Mouse (Mus musculus) limb, embryonic 14.5 days (tissue): ENCODE measurements around the gene Zdhhc17. TPM values are rescaled to one million over a fixed set of nuclear protein-coding genes. Genes with fewer than 3 reads are reported as not detected.

Experiments
- ATAC-seq: fragments of 200-750 bp; cut with Nextera tagmentation; 2 replicates; pipeline ENCODE4 v1.8.0; 2017; ENCODE audit warnings: low read depth, moderate number of reproducible peaks, moderate TSS enrichment; ENCODE audit not compliant: low FRiP score
- DNase-seq: peaks from one replicate; pipeline ENCODE4 v3.0.0-alpha.2; 2015; ENCODE audit warnings: low spot score
- H3K27ac ChIP-seq: fragments of 300-500 bp; sonication (generic); replicated peaks from 2 replicates; pipeline ENCODE4 v1.5.1; 2014; ENCODE audit warnings: low read depth, mild to moderate bottlenecking, low read length, moderate library complexity, mixed read lengths
- H3K27me3 ChIP-seq: fragments of 300-500 bp; sonication (generic); 2 replicates; pipeline ENCODE4 v1.6.1; 2014; ENCODE audit warnings: low read length, mixed read lengths; ENCODE audit not compliant: control insufficient read depth, insufficient read depth
- H3K36me3 ChIP-seq: fragments of 300-500 bp; sonication (generic); 2 replicates; pipeline ENCODE4 v1.6.1; 2014; ENCODE audit warnings: mild to moderate bottlenecking, low read length, moderate library complexity, mixed read lengths; ENCODE audit not compliant: control insufficient read depth, insufficient read depth
- H3K4me1 ChIP-seq: fragments of 300-500 bp; sonication (generic); 2 replicates; pipeline ENCODE4 v1.6.1; 2014; ENCODE audit warnings: antibody characterized with exemption, low read length, mixed read lengths; ENCODE audit not compliant: control insufficient read depth, insufficient read depth
- H3K4me2 ChIP-seq: fragments of 300-500 bp; sonication (generic); replicated peaks from 2 replicates; pipeline ENCODE4 v1.6.1; 2014; ENCODE audit warnings: low read depth, mild to moderate bottlenecking, low read length, moderate library complexity; ENCODE audit not compliant: severe bottlenecking
- H3K4me3 ChIP-seq: fragments of 300-500 bp; sonication (generic); replicated peaks from 2 replicates; pipeline ENCODE4 v1.5.1; 2014; ENCODE audit warnings: low read length
- H3K9ac ChIP-seq: fragments of 300-500 bp; sonication (generic); 2 replicates; pipeline ENCODE4 v1.6.1; 2014; ENCODE audit warnings: mild to moderate bottlenecking, low read depth, low read length, moderate library complexity; ENCODE audit not compliant: severe bottlenecking
- H3K9me3 ChIP-seq: fragments of 300-500 bp; sonication (generic); 2 replicates; pipeline ENCODE4 v1.6.1; 2016; ENCODE audit warnings: low read length; ENCODE audit not compliant: control insufficient read depth
- POLR2A ChIP-seq: fragments of 200-500 bp; IDR thresholded peaks from 2 replicates; pipeline ENCODE4 v1.8.0; 2012; ENCODE audit warnings: inconsistent platforms, mild to moderate bottlenecking, moderate library complexity, borderline replicate concordance; ENCODE audit not compliant: insufficient read depth, insufficient read length; ENCODE audit errors: extremely low read depth
- WGBS: fragments of 180-500 bp; shearing (Covaris S2); extraction: QIAGEN DNeasy Blood & Tissue Kit; methylation state at CpG from one replicate; pipeline ENCODE4 v1.1.7; 2014; 5-methylcytosine and 5-hydroxymethylcytosine counted together
- polyA plus RNA-seq, 2 experiments: library from polyadenylated mRNA; depleted of rRNA in 1 of 2; stranded (reverse) in 1 of 2; unstranded in 1 of 2; fragments of >200 nt; fragmentation: Nextera tagmentation in 1 of 2; extraction: Ambion mirVana in 1 of 2; gene quantifications; 2 replicates each; pipeline versions ENCODE4 v1.2.1 to v1.2.3; 2012 to 2014

The Zdhhc17 gene
- polyA plus RNA-seq, 2 experiments, result 25.0 to 41.8 TPM

- no peaks in the 10 kb centered on the region for H3K27me3 ChIP-seq
- no peaks in the 10 kb centered on the region for H3K36me3 ChIP-seq
- DNase-seq (no peak), ATAC-seq (no peak)
- WGBS, result 70% methylated on average over 14 of the region's 14 CpGs
- no peaks in the 10 kb centered on the region for H3K9me3 ChIP-seq
- no peak overlapping the region for H3K4me2 ChIP-seq
- TF ChIP-seq POLR2A, result no peak
- H3K4me3 ChIP-seq, result no peak overlapping the region
- no peak overlapping the region for H3K9ac ChIP-seq
- 0 out of 2 replicates have a peak, but pooled peaks cover 7% of the 10 kb centered on the region for H3K4me1 ChIP-seq
- H3K27ac ChIP-seq, result no peak overlapping the region
These were observed 4.1 kb downstream of the Zdhhc17 start for GRCm38 (mm10) chr10:111005611-111006488.

GRCm38 (mm10) chr10:111004220-111004619 lies 5.7 kb downstream of the Zdhhc17 start:
- 93% methylated on average over 6 of the region's 6 CpGs for WGBS
- H3K27ac ChIP-seq, result no peak overlapping the region
- no peak for TF ChIP-seq POLR2A
- 0 out of 2 replicates have a peak, but pooled peaks cover 7% of the 10 kb centered on the region for H3K4me1 ChIP-seq
- no peaks in the 10 kb centered on the region for H3K27me3 ChIP-seq
- no peak overlapping the region for H3K9ac ChIP-seq
- no peaks in the 10 kb centered on the region for H3K9me3 ChIP-seq
- DNase-seq (no peak), ATAC-seq (no peak)
- no peak overlapping the region for H3K4me2 ChIP-seq
- H3K4me3 ChIP-seq, result no peak overlapping the region
- H3K36me3 ChIP-seq, result no peaks in the 10 kb centered on the region

GRCm38 (mm10) chr10:110999201-110999600 lies 10.7 kb downstream of the Zdhhc17 start:
- Histone ChIP-seq H3K36me3 (no peaks in the 10 kb centered on the region), H3K4me1 (no peaks in the 10 kb centered on the region), H3K27me3 (no peaks in the 10 kb centered on the region), H3K4me2 (no peak overlapping the region), H3K27ac (no peak overlapping the region; the same call in 1 of the 2 replicates), H3K9ac (no peak overlapping the region), H3K9me3 (no peaks in the 10 kb centered on the region), H3K4me3 (no peak overlapping the region)
- ATAC-seq (no peak; the same call in 1 of the 2 replicates), DNase-seq (no peak)
- 69% methylated on average over 5 of the region's 5 CpGs for WGBS
- TF ChIP-seq POLR2A, result no peak

- H3K4me2 ChIP-seq, result no peak overlapping the region
- no peak overlapping the region for H3K27ac ChIP-seq
- no peaks in the 10 kb centered on the region for H3K27me3 ChIP-seq
- WGBS, result 81% methylated on average over 6 of the region's 6 CpGs
- H3K4me3 ChIP-seq, result no peak overlapping the region
- H3K9ac ChIP-seq, result no peak overlapping the region
- no peaks in the 10 kb centered on the region for H3K9me3 ChIP-seq
- DNase-seq (no peak), ATAC-seq (no peak)
- no peaks in the 10 kb centered on the region for H3K4me1 ChIP-seq
- no peaks in the 10 kb centered on the region for H3K36me3 ChIP-seq
- TF ChIP-seq POLR2A, result no peak
These were observed 12.8 kb downstream of the Zdhhc17 start for GRCm38 (mm10) chr10:110997180-110997579.

- H3K27ac ChIP-seq, result no peak overlapping the region
- no peak overlapping the region for H3K4me2 ChIP-seq
- no peak for TF ChIP-seq POLR2A
- WGBS, result 64% methylated on average over 5 of the region's 5 CpGs
- H3K4me1 ChIP-seq, result peaks cover 2% of the 10 kb centered on the region; the same call in 1 of the 2 replicates
- H3K4me3 ChIP-seq, result no peak overlapping the region
- ATAC-seq (no peak), DNase-seq (no peak)
- H3K27me3 ChIP-seq, result no peaks in the 10 kb centered on the region
- H3K36me3 ChIP-seq, result no peaks in the 10 kb centered on the region
- H3K9ac ChIP-seq, result no peak overlapping the region
- no peaks in the 10 kb centered on the region for H3K9me3 ChIP-seq
These were observed 15.2 kb downstream of the Zdhhc17 start for GRCm38 (mm10) chr10:110994761-110995160.
